Mouse (Mus musculus) lung, postnatal 0 days (tissue): ENCODE results near the gene Rnf128. TPM values are rescaled to one million over a fixed set of nuclear protein-coding genes. Genes with fewer than 3 reads are reported as not detected.
A peak's percentile ranks its signal among the peaks of the same experiment; 100 is the strongest.
"Not testable (repeated sequence)": the region's sequence is repeated elsewhere in the genome, so short reads cannot be mapped to it uniquely, and the experiment has no call there.

ENCODE experiments used
- ATAC-seq: fragments of 200-750 bp; cut with Nextera tagmentation; 2 replicates; pipeline ENCODE4 v1.8.0; 2017; ENCODE audit warnings: moderate library complexity
- DNase-seq: peaks from one replicate; pipeline ENCODE4 v3.0.0-alpha.2; 2016; ENCODE audit warnings: low spot score
- H3K27ac ChIP-seq: fragments of 300-500 bp; sonication (generic); 2 replicates; pipeline ENCODE4 v1.5.1; 2014; ENCODE audit warnings: antibody characterized with exemption, mild to moderate bottlenecking, low read length, mixed read lengths
- H3K27me3 ChIP-seq: fragments of 300-500 bp; sonication (generic); replicated peaks from 2 replicates; pipeline ENCODE4 v1.6.1; 2014; ENCODE audit warnings: low read length, mixed read lengths; ENCODE audit not compliant: insufficient read depth
- H3K36me3 ChIP-seq: fragments of 300-500 bp; sonication (generic); 2 replicates; pipeline ENCODE4 v1.6.1; 2014; ENCODE audit warnings: low read length, mixed read lengths; ENCODE audit not compliant: insufficient read depth
- H3K4me1 ChIP-seq: fragments of 300-500 bp; sonication (generic); 2 replicates; pipeline ENCODE4 v1.6.1; 2014; ENCODE audit warnings: antibody characterized with exemption, low read depth, low read length, mixed read lengths; ENCODE audit not compliant: insufficient read depth
- H3K4me2 ChIP-seq: fragments of 300-500 bp; sonication (generic); replicated peaks from 2 replicates; pipeline ENCODE4 v1.6.1; 2014; ENCODE audit warnings: low read depth, mild to moderate bottlenecking, low read length, moderate library complexity, mixed read lengths
- H3K4me3 ChIP-seq: fragments of 300-500 bp; sonication (generic); 2 replicates; pipeline ENCODE4 v1.5.1; 2014; ENCODE audit warnings: low read depth, low read length
- H3K9ac ChIP-seq: fragments of 300-500 bp; sonication (generic); replicated peaks from 2 replicates; pipeline ENCODE4 v1.6.1; 2014; ENCODE audit warnings: low read depth, mild to moderate bottlenecking
- H3K9me3 ChIP-seq: fragments of 300-500 bp; sonication (generic); 2 replicates; pipeline ENCODE4 v1.6.1; 2016; ENCODE audit warnings: low read length, mixed read lengths
- CTCF ChIP-seq: IDR thresholded peaks from 2 replicates; pipeline ENCODE4 v1.5.1; 2016; ENCODE audit warnings: antibody characterized with exemption, mild to moderate bottlenecking
- EP300 ChIP-seq: IDR thresholded peaks from 2 replicates; pipeline ENCODE4 v1.6.1; 2016; ENCODE audit warnings: antibody characterized with exemption, mild to moderate bottlenecking, control low read depth
- WGBS: fragments of 180-500 bp; shearing (Covaris S2); extraction: QIAGEN DNeasy Blood & Tissue Kit; methylation state at CpG from one replicate; pipeline ENCODE4 v1.1.7; 2014; 5-methylcytosine and 5-hydroxymethylcytosine counted together
- polyA plus RNA-seq: library from polyadenylated mRNA; unstranded; fragments of >200 nt; fragmentation: Nextera tagmentation; extraction: Ambion mirVana; gene quantifications from 2 replicates; pipeline ENCODE4 v1.2.1, GENCODE M21; 2015

Rnf128 gene
- polyA plus RNA-seq, 1 experiment from 2014 or later: 4.9 TPM

DNA sequence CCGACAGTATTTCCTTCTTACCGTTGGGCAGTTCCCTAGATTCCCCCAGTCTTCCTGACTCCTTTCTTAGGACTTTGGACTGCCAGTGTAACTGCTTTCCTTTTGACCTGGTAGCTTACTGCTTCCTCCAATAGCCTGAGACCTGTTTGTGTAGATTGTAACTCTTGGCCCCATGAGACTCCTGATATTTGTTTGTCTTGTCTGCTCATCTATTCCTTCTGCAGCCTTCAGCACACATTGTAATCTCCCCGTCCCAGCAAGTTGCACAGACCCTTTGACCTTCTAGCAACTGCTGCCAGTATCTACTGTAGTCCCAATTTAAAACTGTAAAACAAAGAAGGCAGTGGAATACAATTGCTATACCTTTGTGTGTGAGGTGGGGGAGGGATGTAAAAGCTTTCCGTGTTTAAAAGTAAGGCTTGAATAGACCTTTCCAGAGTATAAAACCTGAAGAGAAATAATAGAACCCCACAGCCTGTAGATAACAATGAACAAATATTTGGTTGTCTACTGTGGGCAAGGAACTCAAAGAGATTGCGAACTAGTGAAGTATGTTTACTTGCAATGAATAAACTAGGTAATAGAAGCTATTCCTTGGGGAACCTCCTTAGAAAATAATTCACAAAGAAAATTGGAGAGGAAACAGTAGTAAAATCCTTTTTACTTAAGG lies 726 bp upstream of the Rnf128 start:
- 45% methylated on average over 5 of the region's 5 CpGs for WGBS
- DNase-seq: no peak
- H3K27ac ChIP-seq: no peak overlapping the region

GRCm38 (mm10) chrX:139570054-139570453 lies 6.9 kb downstream of the Rnf128 start:
- H3K27ac ChIP-seq: no peak overlapping the region
- DNase-seq (peak; percentile 5), ATAC-seq (no peak)
- no peak overlapping the region for H3K4me2 ChIP-seq
- no peaks in the 10 kb centered on the region for H3K9me3 ChIP-seq
- no peaks in the 10 kb centered on the region for H3K4me1 ChIP-seq
- 67% methylated on average over 3 of the region's 3 CpGs for WGBS
- TF ChIP-seq CTCF: no peak
- no peak for TF ChIP-seq EP300
- no peak overlapping the region for H3K4me3 ChIP-seq
- H3K9ac ChIP-seq: no peak overlapping the region
- H3K36me3 ChIP-seq: no peaks in the 10 kb centered on the region
- H3K27me3 ChIP-seq: no peaks in the 10 kb centered on the region

More for the DNA sequence above, 726 bp upstream of the Rnf128 start:
- no peak for TF ChIP-seq CTCF
- no peak for TF ChIP-seq EP300
- H3K9me3 ChIP-seq: no peaks in the 10 kb centered on the region
- H3K36me3 ChIP-seq: no peaks in the 10 kb centered on the region
- H3K27me3 ChIP-seq: no peaks in the 10 kb centered on the region
- no peak overlapping the region for H3K9ac ChIP-seq
- H3K4me2 ChIP-seq: no peak overlapping the region; the same call in 1 of the 2 replicates
- no peaks in the 10 kb centered on the region for H3K4me1 ChIP-seq
- ATAC-seq: no peak
- no peak overlapping the region for H3K4me3 ChIP-seq

DNA sequence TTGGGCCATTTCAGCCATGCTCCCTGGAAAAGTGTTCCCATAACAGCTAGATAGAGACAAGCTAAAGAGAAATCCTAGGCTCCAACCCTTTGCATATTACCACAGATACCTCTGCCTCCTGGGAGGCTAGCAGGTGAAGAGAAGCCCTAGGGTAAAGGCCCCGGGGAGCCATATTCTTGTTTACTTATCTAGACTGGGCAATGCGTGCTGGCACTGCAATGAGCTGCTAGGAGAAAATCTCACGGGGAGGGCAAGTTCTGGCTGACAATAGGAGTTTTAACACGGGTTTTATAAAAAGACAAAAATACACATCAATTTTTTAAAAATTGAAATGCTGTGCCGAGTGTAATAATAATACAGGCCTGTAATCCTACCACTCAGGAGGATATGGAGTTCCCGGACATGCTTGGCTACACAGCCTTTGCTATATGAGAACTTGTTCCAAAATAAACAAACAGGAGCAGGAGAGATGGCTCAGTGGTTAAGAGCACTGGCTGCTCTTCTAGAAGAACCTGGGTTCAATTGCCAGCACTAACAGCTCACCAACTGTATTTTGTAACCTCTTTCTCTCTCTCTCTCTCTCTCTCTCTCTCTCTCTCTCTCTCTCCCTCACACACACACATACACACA lies 15.6 kb downstream of the Rnf128 start:
- 50% methylated on average over 6 of the region's 6 CpGs for WGBS
- no peak overlapping the region for H3K27ac ChIP-seq
- no peak overlapping the region for H3K4me3 ChIP-seq
- DNase-seq (no peak), ATAC-seq (no peak)
- H3K9me3 ChIP-seq: no peaks in the 10 kb centered on the region
- H3K4me2 ChIP-seq: no peak overlapping the region
- TF ChIP-seq EP300: no peak
- TF ChIP-seq CTCF: no peak
- H3K27me3 ChIP-seq: no peaks in the 10 kb centered on the region
- no peaks in the 10 kb centered on the region for H3K36me3 ChIP-seq
- H3K9ac ChIP-seq: no peak overlapping the region
- H3K4me1 ChIP-seq: no peaks in the 10 kb centered on the region

DNA sequence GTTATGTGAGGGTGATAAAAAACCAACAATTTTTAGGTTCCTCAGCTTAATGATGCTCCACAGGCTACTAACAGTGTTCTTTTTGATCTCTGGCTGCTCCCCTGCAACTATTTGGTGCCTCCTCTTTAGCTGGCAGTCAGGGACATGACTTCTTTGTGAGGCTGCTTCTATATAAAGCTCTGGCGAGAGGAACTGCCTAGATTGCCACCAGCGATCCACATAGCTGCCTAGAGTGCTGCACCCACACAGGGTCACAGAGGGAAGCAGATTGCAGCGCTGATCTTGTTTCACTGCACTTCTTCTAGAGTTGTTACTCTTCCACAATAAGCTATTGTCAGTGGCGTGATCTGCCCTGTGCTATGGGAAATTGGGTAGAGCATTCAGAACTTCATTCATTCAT lies 20.5 kb downstream of the Rnf128 start:
- Histone ChIP-seq H3K9me3 (no peaks in the 10 kb centered on the region), H3K27me3 (no peaks in the 10 kb centered on the region), H3K4me3 (no peak overlapping the region), H3K9ac (no peak overlapping the region), H3K4me2 (no peak overlapping the region), H3K27ac (no peak overlapping the region), H3K36me3 (no peaks in the 10 kb centered on the region), H3K4me1 (no peaks in the 10 kb centered on the region)
- DNase-seq (no peak), ATAC-seq (no peak)
- TF ChIP-seq EP300 (no peak), CTCF (no peak)
- WGBS: 42% methylated on average over 4 of the region's 4 CpGs

- 50% methylated on average over 2 of the region's 2 CpGs for WGBS
- H3K9ac ChIP-seq, H3K4me3 ChIP-seq: not testable (repeated sequence)
Measured at GRCm38 (mm10) chrX:139586676-139587075, 23.6 kb downstream of the Rnf128 start.

DNA sequence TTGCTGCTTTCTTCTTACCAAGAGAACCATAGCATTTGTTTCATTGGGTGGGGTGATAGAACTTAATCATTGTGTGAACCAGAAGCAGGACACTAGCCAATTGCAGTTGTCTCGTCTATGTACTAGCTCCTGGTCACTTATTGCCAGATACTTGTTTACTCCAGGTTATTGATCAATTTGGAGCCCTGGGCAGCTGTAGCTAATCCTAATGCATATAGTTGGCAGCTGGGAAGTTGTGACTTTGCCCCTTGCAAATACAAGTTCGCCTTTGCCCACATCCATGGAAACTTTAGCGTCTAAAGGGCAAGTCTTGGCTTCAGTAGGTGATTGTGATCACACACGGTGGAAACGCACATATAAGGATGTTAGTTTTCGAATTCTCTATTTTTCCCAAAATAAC lies 33.3 kb downstream of the Rnf128 start:
- Histone ChIP-seq H3K36me3 (no peaks in the 10 kb centered on the region), H3K9ac (no peak overlapping the region), H3K27ac (no peak overlapping the region), H3K4me2 (no peak overlapping the region), H3K27me3 (no peaks in the 10 kb centered on the region), H3K9me3 (no peaks in the 10 kb centered on the region), H3K4me3 (no peak overlapping the region), H3K4me1 (no peaks in the 10 kb centered on the region)
- DNase-seq: no peak
- no peak for TF ChIP-seq EP300
- TF ChIP-seq CTCF: no peak
- 82% methylated on average over 6 of the region's 6 CpGs for WGBS
- ATAC-seq: no peak

More at GRCm38 (mm10) chrX:139586676-139587075, 23.6 kb downstream of the Rnf128 start:
- ATAC-seq, H3K36me3 ChIP-seq, H3K27ac ChIP-seq, H3K4me2 ChIP-seq, H3K4me1 ChIP-seq, H3K27me3 ChIP-seq, H3K9me3 ChIP-seq, DNase-seq: not testable (repeated sequence)
